Mouse (Mus musculus): ENCODE measurements around the gene Igfbpl1. TPM values are rescaled to one million over a fixed set of nuclear protein-coding genes. Genes with fewer than 3 reads are reported as not detected.

Gene Igfbpl1
- polyA plus RNA-seq, 1 experiment = 0.25 TPM

- H3K4me1 ChIP-seq (ENCODE audit: control insufficient read depth, insufficient read depth, low read length) = no peaks in the 10 kb centered on the region; the same call in 1 of the 2 replicates
- H3K36me3 ChIP-seq (ENCODE audit: control insufficient read depth, insufficient read depth, low read length) = no peaks in the 10 kb centered on the region
- no peak overlapping the region for H3K4me3 ChIP-seq (ENCODE audit: control insufficient read depth, low read depth, low read length)
- no peaks in the 10 kb centered on the region for H3K27me3 ChIP-seq (ENCODE audit: control insufficient read depth, insufficient read depth, low read length)
- no peak overlapping the region for H3K27ac ChIP-seq (ENCODE audit: control insufficient read depth, insufficient read depth, low read depth, low read length)
- no peak for TF ChIP-seq POLR2A (IDR thresholded peaks at IDR 0.05; ENCODE audit: control insufficient read depth, low read depth, low read length)
- no peak for TF ChIP-seq CTCF (IDR thresholded peaks at IDR 0.05; ENCODE audit: control insufficient read depth, insufficient read depth, insufficient replicate concordance, low read depth, low read length)
Observed at GRCm38 (mm10) chr4:45821995-45822394, 4.7 kb downstream of the Igfbpl1 start.

GRCm38 (mm10) chr4:45820074-45820830 lies 6.5 kb downstream of the Igfbpl1 start:
- Histone ChIP-seq H3K36me3 (ENCODE audit: control insufficient read depth, insufficient read depth, low read length) (no peaks in the 10 kb centered on the region), H3K4me3 (ENCODE audit: control insufficient read depth, low read depth, low read length) (no peak overlapping the region), H3K4me1 (ENCODE audit: control insufficient read depth, insufficient read depth, low read length) (no peaks in the 10 kb centered on the region), H3K27ac (ENCODE audit: control insufficient read depth, insufficient read depth, low read depth, low read length) (no peak overlapping the region; the same call in 1 of the 2 replicates), H3K27me3 (ENCODE audit: control insufficient read depth, insufficient read depth, low read length) (no peaks in the 10 kb centered on the region)
- TF ChIP-seq CTCF (IDR thresholded peaks at IDR 0.05; ENCODE audit: control insufficient read depth, insufficient read depth, insufficient replicate concordance, low read depth, low read length) = peak; percentile 82; the same call in 1 of the 2 replicates
- TF ChIP-seq POLR2A (IDR thresholded peaks at IDR 0.05; ENCODE audit: control insufficient read depth, low read depth, low read length) = no peak

- Histone ChIP-seq H3K36me3 (ENCODE audit: control insufficient read depth, insufficient read depth, low read length) (no peaks in the 10 kb centered on the region), H3K27ac (ENCODE audit: control insufficient read depth, insufficient read depth, low read depth, low read length) (no peak overlapping the region), H3K4me1 (ENCODE audit: control insufficient read depth, insufficient read depth, low read length) (no peaks in the 10 kb centered on the region), H3K27me3 (ENCODE audit: control insufficient read depth, insufficient read depth, low read length) (no peaks in the 10 kb centered on the region), H3K4me3 (ENCODE audit: control insufficient read depth, low read depth, low read length) (no peak overlapping the region)
- TF ChIP-seq CTCF (IDR thresholded peaks at IDR 0.05; ENCODE audit: control insufficient read depth, insufficient read depth, insufficient replicate concordance, low read depth, low read length) = no peak
- no peak for TF ChIP-seq POLR2A (IDR thresholded peaks at IDR 0.05; ENCODE audit: control insufficient read depth, low read depth, low read length)
Observed at GRCm38 (mm10) chr4:45819208-45819931, 7.4 kb downstream of the Igfbpl1 start.

DNA sequence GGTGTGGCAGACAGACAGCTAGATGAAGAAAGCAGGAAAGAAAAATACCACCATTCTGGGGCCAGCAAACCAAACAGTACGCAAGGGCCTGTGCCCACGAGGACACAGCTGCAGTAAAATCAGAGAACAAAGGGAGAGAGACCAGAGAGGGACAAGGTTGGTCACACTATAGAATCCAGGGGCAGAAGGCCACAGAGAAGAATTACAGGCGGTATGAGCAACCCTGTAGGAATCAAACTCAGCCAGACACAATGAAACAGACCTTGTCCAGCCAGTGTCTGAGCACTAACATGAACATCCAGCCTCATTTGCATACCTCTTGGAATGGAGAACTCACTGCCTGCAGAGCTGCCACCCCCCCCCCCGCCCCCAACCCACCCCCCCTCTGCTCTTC lies 7.9 kb downstream of the Igfbpl1 start:
- no peak overlapping the region for H3K27ac ChIP-seq (ENCODE audit: control insufficient read depth, insufficient read depth, low read depth, low read length)
- no peaks in the 10 kb centered on the region for H3K27me3 ChIP-seq (ENCODE audit: control insufficient read depth, insufficient read depth, low read length)
- no peak for TF ChIP-seq POLR2A (IDR thresholded peaks at IDR 0.05; ENCODE audit: control insufficient read depth, low read depth, low read length)
- no peak for TF ChIP-seq CTCF (IDR thresholded peaks at IDR 0.05; ENCODE audit: control insufficient read depth, insufficient read depth, insufficient replicate concordance, low read depth, low read length)
- no peaks in the 10 kb centered on the region for H3K36me3 ChIP-seq (ENCODE audit: control insufficient read depth, insufficient read depth, low read length)
- no peaks in the 10 kb centered on the region for H3K4me1 ChIP-seq (ENCODE audit: control insufficient read depth, insufficient read depth, low read length)
- no peak overlapping the region for H3K4me3 ChIP-seq (ENCODE audit: control insufficient read depth, low read depth, low read length)

DNA sequence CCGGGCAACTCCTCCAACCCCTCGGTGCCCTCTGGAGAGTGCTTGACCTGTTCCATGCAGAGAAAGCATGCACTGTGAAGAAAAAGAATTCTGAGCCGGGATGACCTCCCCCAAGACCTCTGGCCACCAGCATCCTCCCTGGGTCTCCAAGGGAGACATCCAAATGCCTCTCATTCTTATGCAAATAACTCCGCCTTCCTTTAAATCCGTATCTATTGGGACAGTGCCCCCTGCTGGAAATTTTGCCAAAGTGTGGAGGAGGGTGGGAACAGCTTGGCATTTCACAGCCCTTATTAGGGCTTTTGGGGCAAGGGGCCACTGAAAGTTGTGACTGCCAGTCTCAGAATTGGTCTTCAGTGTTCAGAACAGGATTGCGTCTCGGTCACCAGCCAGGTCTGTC lies 11.2 kb downstream of the Igfbpl1 start:
- H3K4me1 ChIP-seq (ENCODE audit: control insufficient read depth, insufficient read depth, low read length) = no peaks in the 10 kb centered on the region

DNA sequence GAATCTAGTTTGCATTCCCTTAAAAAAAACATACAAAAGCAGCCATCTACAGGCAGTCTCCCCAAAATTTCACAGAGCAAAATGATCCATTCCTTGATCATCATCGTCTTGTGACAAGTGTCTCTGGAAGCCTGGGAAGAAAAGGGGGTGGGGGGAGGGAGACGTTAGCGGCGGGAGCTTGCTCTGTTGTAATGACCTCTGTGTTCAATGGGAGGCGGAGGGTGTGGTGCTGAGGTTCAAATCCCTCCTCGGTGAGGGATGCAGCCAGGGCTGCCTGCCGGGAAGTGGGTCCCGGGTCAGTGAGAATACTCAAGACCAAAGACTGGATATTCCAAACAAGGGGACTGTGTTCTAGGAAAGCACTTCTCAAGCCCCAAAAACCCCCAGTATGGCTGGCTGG lies 15.5 kb downstream of the Igfbpl1 start:
- no peaks in the 10 kb centered on the region for H3K27me3 ChIP-seq (ENCODE audit: control insufficient read depth, insufficient read depth, low read length)
- no peak overlapping the region for H3K4me3 ChIP-seq (ENCODE audit: control insufficient read depth, low read depth, low read length)
- no peaks in the 10 kb centered on the region for H3K4me1 ChIP-seq (ENCODE audit: control insufficient read depth, insufficient read depth, low read length)
- no peak for TF ChIP-seq POLR2A (IDR thresholded peaks at IDR 0.05; ENCODE audit: control insufficient read depth, low read depth, low read length)
- TF ChIP-seq CTCF (IDR thresholded peaks at IDR 0.05; ENCODE audit: control insufficient read depth, insufficient read depth, insufficient replicate concordance, low read depth, low read length) = no peak
- H3K27ac ChIP-seq (ENCODE audit: control insufficient read depth, insufficient read depth, low read depth, low read length) = no peak overlapping the region
- H3K36me3 ChIP-seq (ENCODE audit: control insufficient read depth, insufficient read depth, low read length) = no peaks in the 10 kb centered on the region

More for the DNA sequence above, 11.2 kb downstream of the Igfbpl1 start:
- no peaks in the 10 kb centered on the region for H3K27me3 ChIP-seq (ENCODE audit: control insufficient read depth, insufficient read depth, low read length)
- H3K4me3 ChIP-seq (ENCODE audit: control insufficient read depth, low read depth, low read length) = no peak overlapping the region
- H3K36me3 ChIP-seq (ENCODE audit: control insufficient read depth, insufficient read depth, low read length) = no peaks in the 10 kb centered on the region
- no peak for TF ChIP-seq CTCF (IDR thresholded peaks at IDR 0.05; ENCODE audit: control insufficient read depth, insufficient read depth, insufficient replicate concordance, low read depth, low read length)
- no peak for TF ChIP-seq POLR2A (IDR thresholded peaks at IDR 0.05; ENCODE audit: control insufficient read depth, low read depth, low read length)
- no peak overlapping the region for H3K27ac ChIP-seq (ENCODE audit: control insufficient read depth, insufficient read depth, low read depth, low read length)

GRCm38 (mm10) chr4:45808034-45808433 lies 18.7 kb downstream of the Igfbpl1 start:
- Histone ChIP-seq H3K27me3 (ENCODE audit: control insufficient read depth, insufficient read depth, low read length) (no peaks in the 10 kb centered on the region), H3K36me3 (ENCODE audit: control insufficient read depth, insufficient read depth, low read length) (no peaks in the 10 kb centered on the region), H3K4me1 (ENCODE audit: control insufficient read depth, insufficient read depth, low read length) (no peaks in the 10 kb centered on the region), H3K27ac (ENCODE audit: control insufficient read depth, insufficient read depth, low read depth, low read length) (no peak overlapping the region), H3K4me3 (ENCODE audit: control insufficient read depth, low read depth, low read length) (no peak overlapping the region)
- TF ChIP-seq POLR2A (IDR thresholded peaks at IDR 0.05; ENCODE audit: control insufficient read depth, low read depth, low read length) = no peak
- no peak for TF ChIP-seq CTCF (IDR thresholded peaks at IDR 0.05; ENCODE audit: control insufficient read depth, insufficient read depth, insufficient replicate concordance, low read depth, low read length)

Measured in testis, adult 2 months (tissue).